ENCODE assay signal across 23 mouse cellular contexts in the genomic region with DNA sequence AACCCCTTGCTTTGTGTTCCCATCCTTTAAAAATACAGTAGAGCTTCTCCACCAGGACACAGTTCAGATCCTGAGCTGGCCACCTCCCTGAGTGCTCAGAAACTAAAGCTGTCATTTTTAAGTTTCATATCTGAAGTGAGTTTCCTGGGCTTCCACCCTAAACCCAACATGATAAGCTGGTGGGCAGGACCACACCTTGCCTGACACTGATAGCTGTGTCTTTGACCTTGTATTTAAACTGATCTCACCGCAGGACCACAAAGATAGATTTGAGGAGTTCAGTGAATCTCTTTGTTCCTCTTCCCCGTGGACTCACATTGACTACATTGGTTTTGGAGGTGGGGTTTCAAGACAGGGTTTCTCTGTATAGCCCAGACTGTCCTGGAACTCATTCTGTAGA.
"Had no signal": no experiment of that assay in that cellular context is flagged by ENCODE, and none has a peak within 500 bp of the region (broad histone marks: within the 10 kb centered on the region; RNA-seq: fewer than 3 reads in every experiment).

No protein-coding gene starts in this region.

- H3K27me3 ChIP-seq: heart, embryonic 13.5 days; heart, embryonic 15.5 days; hindbrain, embryonic 13.5 days; hindbrain, embryonic 15.5 days; kidney, embryonic 15.5 days; limb, embryonic 12.5 days had no signal

- H3K9me3 ChIP-seq: heart, embryonic 13.5 days; heart, embryonic 15.5 days; hindbrain, embryonic 13.5 days; hindbrain, embryonic 15.5 days; kidney, embryonic 15.5 days; limb, embryonic 10.5 days; limb, embryonic 12.5 days had no signal

- H3K27ac ChIP-seq: heart, embryonic 10.5 days; heart, embryonic 13.5 days; heart, embryonic 15.5 days; hindbrain, embryonic 13.5 days; hindbrain, embryonic 15.5 days; hindbrain, postnatal 0 days; kidney, embryonic 15.5 days; kidney, postnatal 0 days; limb, embryonic 10.5 days; limb, embryonic 12.5 days had no signal

- H3K36me3 ChIP-seq: heart, embryonic 10.5 days; heart, embryonic 13.5 days; heart, embryonic 15.5 days; hindbrain, embryonic 13.5 days; hindbrain, embryonic 15.5 days; kidney, embryonic 15.5 days; limb, embryonic 10.5 days; limb, embryonic 12.5 days had no signal

- H3K4me1 ChIP-seq: heart, embryonic 10.5 days; heart, embryonic 15.5 days; hindbrain, embryonic 13.5 days; hindbrain, embryonic 15.5 days; kidney, embryonic 15.5 days had no signal

- ATAC-seq: hindbrain, postnatal 0 days had no signal

- DNase-seq: gastrocnemius, postnatal 14 days; gastrocnemius, postnatal 36 days; heart, adult 11 months; heart, postnatal 14 days; heart, postnatal 36 days; kidney, adult 11 months; kidney, adult 2 months; kidney, adult 9 months; kidney, postnatal 14 days; kidney, postnatal 36 days; layer of hippocampus, adult 9-11 months; layer of hippocampus, postnatal 36 days; liver had no signal

- H3K4me3 ChIP-seq: heart, embryonic 10.5 days; heart, embryonic 13.5 days; heart, embryonic 15.5 days; hindbrain, embryonic 13.5 days; hindbrain, embryonic 15.5 days; kidney, embryonic 15.5 days; limb, embryonic 10.5 days; limb, embryonic 12.5 days had no signal

- H3K9ac ChIP-seq: heart, embryonic 13.5 days; heart, embryonic 15.5 days; hindbrain, embryonic 13.5 days; hindbrain, embryonic 15.5 days; kidney, embryonic 15.5 days; limb, embryonic 12.5 days had no signal
